Mouse (Mus musculus): ENCODE results near the gene Gm6793. TPM values are rescaled to one million over a fixed set of nuclear protein-coding genes. Genes with fewer than 3 reads are reported as not detected.

Gm6793 gene
- polyA plus RNA-seq, 1 experiment from 2014 or later = 1.2 TPM

DNA sequence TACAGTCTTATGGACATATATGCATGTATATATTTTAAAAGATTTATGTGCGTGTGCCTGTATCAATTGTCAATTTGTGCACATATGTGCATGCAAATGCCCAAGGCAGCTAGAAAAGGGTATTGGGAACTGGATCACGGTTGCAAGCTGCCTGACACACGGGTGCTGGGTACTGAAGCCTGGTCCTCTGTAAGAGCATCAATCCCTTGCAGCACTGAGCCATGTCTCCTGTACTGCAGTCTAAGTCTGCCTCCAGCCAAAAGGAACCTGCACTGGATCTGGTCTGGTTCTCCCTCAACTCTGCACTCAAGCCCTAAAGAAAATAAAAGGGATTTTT, 22.2 kb downstream of the Gm6793 start:
- Histone ChIP-seq H3K9me3 (ENCODE audit: control insufficient read depth, low read length) (no peaks in the 10 kb centered on the region), H3K27ac (ENCODE audit: low read depth, low read length) (no peak overlapping the region), H3K4me1 (ENCODE audit: control insufficient read depth, insufficient read depth, low read length) (peaks cover 12% of the 10 kb centered on the region; the same call in 1 of the 2 replicates), H3K27me3 (ENCODE audit: control insufficient read depth, insufficient read depth, low read length) (no peaks in the 10 kb centered on the region), H3K9ac (ENCODE audit: low read depth, low read length) (no peak overlapping the region), H3K36me3 (ENCODE audit: control insufficient read depth, insufficient read depth, low read length) (peaks cover 53% of the 10 kb centered on the region), H3K4me3 (ENCODE audit: low read length) (no peak overlapping the region), H3K4me2 (replicated peaks; ENCODE audit: low read depth, low read length) (0 out of 2 replicates have a peak overlapping the region, but pooled peaks have one; percentile 66)
- 63% methylated on average over 3 of the region's 3 CpGs for WGBS
- no peak for ATAC-seq (ENCODE audit: low FRiP score, low TSS enrichment)

DNA sequence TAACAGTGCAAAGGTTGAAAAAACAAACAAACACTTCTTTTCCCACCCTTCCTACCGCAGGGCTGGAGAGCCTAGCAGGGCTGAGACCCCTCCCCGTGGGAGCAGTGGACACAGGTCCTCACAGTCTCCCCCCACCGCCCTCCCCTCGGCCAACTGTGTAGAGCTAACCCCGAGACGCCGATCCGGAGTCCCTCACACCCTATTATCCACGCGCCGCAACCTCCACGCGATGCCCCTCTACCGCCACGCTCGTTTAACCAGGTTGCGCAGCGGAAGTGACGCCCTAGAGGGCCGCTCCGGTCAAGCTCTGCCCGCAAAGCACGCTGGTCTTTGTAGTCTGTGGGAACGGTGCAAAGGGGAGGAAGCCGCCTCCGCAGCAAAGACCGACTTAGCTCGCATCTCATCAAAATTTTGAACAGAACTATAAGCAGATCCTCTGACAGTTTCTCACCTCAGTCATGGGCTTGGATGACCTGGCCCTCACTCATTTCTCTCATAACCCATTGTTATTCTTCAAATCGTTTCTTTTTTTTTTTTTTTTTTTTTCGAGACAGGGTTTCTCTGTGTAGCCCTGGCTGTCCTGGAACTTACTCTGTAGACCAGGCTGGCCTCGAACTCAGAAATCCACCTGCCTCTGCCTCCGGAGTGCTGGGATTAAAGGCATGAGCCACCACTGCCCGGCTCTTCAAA, 22.7 kb downstream of the Gm6793 start, which contains the start of gene Adat1:
Gene Adat1 (minus strand): TSS at position 290 of the 690 bp plus-strand sequence.
- Histone ChIP-seq H3K9ac (ENCODE audit: low read depth, low read length) (peak within 1 kb of the TSS; percentile 78), H3K27ac (ENCODE audit: low read depth, low read length) (no peak within 1 kb of the TSS), H3K4me1 (ENCODE audit: control insufficient read depth, insufficient read depth, low read length) (peaks cover 12% of the 10 kb centered on the region; the same call in 1 of the 2 replicates), H3K4me3 (ENCODE audit: low read length) (peak within 1 kb of the TSS; percentile 85), H3K27me3 (ENCODE audit: control insufficient read depth, insufficient read depth, low read length) (no peaks in the 10 kb centered on the region), H3K4me2 (replicated peaks; ENCODE audit: low read depth, low read length) (peak within 1 kb of the TSS; percentile 66), H3K36me3 (ENCODE audit: control insufficient read depth, insufficient read depth, low read length) (peaks cover 53% of the 10 kb centered on the region), H3K9me3 (ENCODE audit: control insufficient read depth, low read length) (no peaks in the 10 kb centered on the region)
- ATAC-seq (ENCODE audit: low FRiP score, low TSS enrichment) = peak; percentile 95
- 5% methylated on average over 33 of the region's 33 CpGs for WGBS

DNA sequence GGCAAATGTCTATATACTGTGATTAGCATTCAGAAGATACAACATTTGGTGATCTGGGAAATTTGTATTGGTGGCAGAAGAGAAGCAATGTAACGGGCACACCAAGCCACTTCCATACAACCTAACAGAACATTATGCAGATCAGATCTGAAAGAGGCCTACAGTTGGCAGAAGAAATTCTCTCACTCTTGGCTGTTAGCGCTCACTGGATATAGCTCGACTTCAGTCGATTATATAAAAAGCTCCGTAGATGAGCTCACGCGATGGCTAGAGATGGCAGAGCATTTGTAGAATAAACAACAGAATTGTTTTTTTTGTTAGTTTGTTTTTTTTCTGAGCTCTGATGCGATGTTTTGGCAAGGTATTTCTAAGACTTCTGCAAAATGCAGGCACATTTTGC, 23.6 kb downstream of the Gm6793 start:
- H3K9me3 ChIP-seq (ENCODE audit: control insufficient read depth, low read length) = no peaks in the 10 kb centered on the region
- H3K9ac ChIP-seq (ENCODE audit: low read depth, low read length) = peak overlapping the region; percentile 78
- no peaks in the 10 kb centered on the region for H3K27me3 ChIP-seq (ENCODE audit: control insufficient read depth, insufficient read depth, low read length)
- H3K4me3 ChIP-seq (ENCODE audit: low read length) = peak overlapping the region; percentile 85
- peaks cover 12% of the 10 kb centered on the region; the same call in 1 of the 2 replicates for H3K4me1 ChIP-seq (ENCODE audit: control insufficient read depth, insufficient read depth, low read length)
- 68% methylated on average over 8 of the region's 8 CpGs for WGBS
- peaks cover 51% of the 10 kb centered on the region for H3K36me3 ChIP-seq (ENCODE audit: control insufficient read depth, insufficient read depth, low read length)
- H3K27ac ChIP-seq (ENCODE audit: low read depth, low read length) = no peak overlapping the region
- ATAC-seq (ENCODE audit: low FRiP score, low TSS enrichment) = no peak
- H3K4me2 ChIP-seq (replicated peaks; ENCODE audit: low read depth, low read length) = peak overlapping the region; percentile 66

DNA sequence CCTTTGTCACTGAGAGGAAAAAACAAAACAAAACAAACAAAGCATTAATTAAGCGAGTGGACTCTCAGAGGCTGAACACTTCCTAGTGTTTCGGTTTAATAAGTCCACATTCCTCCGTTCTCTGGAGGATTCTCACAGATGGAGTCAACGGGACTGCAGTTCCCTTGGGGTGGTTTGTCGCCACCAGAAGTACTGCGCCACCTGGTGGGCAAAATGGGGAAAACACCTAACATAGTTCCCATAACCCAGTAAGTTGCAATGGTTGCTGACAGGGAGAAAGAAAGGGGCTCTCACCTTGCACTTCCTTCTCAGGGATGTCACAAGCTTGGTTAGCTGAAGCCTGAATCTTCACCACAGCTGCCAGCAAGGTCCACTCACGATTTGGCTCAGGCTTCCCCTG, 24.9 kb downstream of the Gm6793 start:
- H3K27me3 ChIP-seq (ENCODE audit: control insufficient read depth, insufficient read depth, low read length) = no peaks in the 10 kb centered on the region
- no peak overlapping the region for H3K9ac ChIP-seq (ENCODE audit: low read depth, low read length)
- no peak overlapping the region for H3K4me3 ChIP-seq (ENCODE audit: low read length)
- no peaks in the 10 kb centered on the region for H3K9me3 ChIP-seq (ENCODE audit: control insufficient read depth, low read length)
- no peak for ATAC-seq (ENCODE audit: low FRiP score, low TSS enrichment)
- H3K27ac ChIP-seq (ENCODE audit: low read depth, low read length) = no peak overlapping the region
- peaks cover 12% of the 10 kb centered on the region; the same call in 1 of the 2 replicates for H3K4me1 ChIP-seq (ENCODE audit: control insufficient read depth, insufficient read depth, low read length)
- 16% methylated on average over 7 of the region's 7 CpGs for WGBS
- no peak overlapping the region for H3K4me2 ChIP-seq (replicated peaks; ENCODE audit: low read depth, low read length)
- H3K36me3 ChIP-seq (ENCODE audit: control insufficient read depth, insufficient read depth, low read length) = peaks cover 46% of the 10 kb centered on the region

DNA sequence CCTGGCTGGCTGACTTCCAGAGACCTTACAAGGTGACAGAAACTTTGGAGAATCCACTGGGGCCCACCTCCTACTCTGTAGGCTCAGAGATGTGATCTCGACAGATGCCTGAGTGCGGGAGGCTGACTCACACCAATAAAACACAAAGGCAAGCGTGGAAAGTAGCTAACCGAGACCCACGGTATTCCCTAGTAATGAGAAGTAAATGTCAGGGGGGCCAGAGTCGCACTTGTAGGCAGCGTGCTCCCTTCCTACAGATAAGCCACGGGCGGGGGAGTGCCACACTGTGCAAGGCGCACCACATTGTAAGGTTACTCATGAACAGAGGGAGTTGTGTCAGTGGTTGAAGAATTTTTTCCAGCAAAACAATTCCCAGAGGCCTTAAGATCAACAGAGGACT, 30.3 kb downstream of the Gm6793 start:
- WGBS = 62% methylated on average over 10 of the region's 10 CpGs
- peak overlapping the region; percentile 34; the same call in 1 of the 2 replicates for H3K27ac ChIP-seq (ENCODE audit: low read depth, low read length)
- H3K9ac ChIP-seq (ENCODE audit: low read depth, low read length) = no peak overlapping the region
- no peak overlapping the region for H3K4me2 ChIP-seq (replicated peaks; ENCODE audit: low read depth, low read length)
- H3K4me3 ChIP-seq (ENCODE audit: low read length) = no peak overlapping the region
- no peaks in the 10 kb centered on the region for H3K27me3 ChIP-seq (ENCODE audit: control insufficient read depth, insufficient read depth, low read length)
- H3K4me1 ChIP-seq (ENCODE audit: control insufficient read depth, insufficient read depth, low read length) = no peaks in the 10 kb centered on the region
- H3K9me3 ChIP-seq (ENCODE audit: control insufficient read depth, low read length) = no peaks in the 10 kb centered on the region
- ATAC-seq (ENCODE audit: low FRiP score, low TSS enrichment) = no peak
- H3K36me3 ChIP-seq (ENCODE audit: control insufficient read depth, insufficient read depth, low read length) = peaks cover 54% of the 10 kb centered on the region

DNA sequence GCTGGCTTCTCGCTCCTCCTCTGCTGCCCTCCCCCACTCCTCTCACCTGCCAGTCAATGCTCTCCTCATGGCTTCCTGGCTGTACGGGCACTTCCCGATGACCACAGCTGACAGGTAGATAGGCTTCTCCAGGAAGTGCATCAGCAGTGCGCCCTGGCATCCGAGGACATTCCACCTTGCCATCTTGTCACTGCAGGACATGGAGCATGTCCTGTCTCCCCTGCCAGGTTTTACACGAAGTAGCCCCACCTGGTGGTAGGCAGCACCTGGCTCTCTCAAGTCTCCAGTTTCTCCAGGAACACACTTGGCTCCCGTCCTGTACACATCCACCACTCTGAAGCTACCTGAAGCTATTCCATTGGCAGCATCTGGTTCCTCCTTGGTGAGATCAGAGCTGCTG, 32.7 kb downstream of the Gm6793 start:
- peaks cover 39% of the 10 kb centered on the region for H3K36me3 ChIP-seq (ENCODE audit: control insufficient read depth, insufficient read depth, low read length)
- no peaks in the 10 kb centered on the region for H3K9me3 ChIP-seq (ENCODE audit: control insufficient read depth, low read length)
- no peak overlapping the region for H3K27ac ChIP-seq (ENCODE audit: low read depth, low read length)
- no peaks in the 10 kb centered on the region for H3K27me3 ChIP-seq (ENCODE audit: control insufficient read depth, insufficient read depth, low read length)
- H3K9ac ChIP-seq (ENCODE audit: low read depth, low read length) = no peak overlapping the region
- no peak overlapping the region for H3K4me2 ChIP-seq (replicated peaks; ENCODE audit: low read depth, low read length)
- no peak overlapping the region for H3K4me3 ChIP-seq (ENCODE audit: low read length)
- no peak for ATAC-seq (ENCODE audit: low FRiP score, low TSS enrichment)
- WGBS = 77% methylated on average over 7 of the region's 7 CpGs
- no peaks in the 10 kb centered on the region for H3K4me1 ChIP-seq (ENCODE audit: control insufficient read depth, insufficient read depth, low read length)

DNA sequence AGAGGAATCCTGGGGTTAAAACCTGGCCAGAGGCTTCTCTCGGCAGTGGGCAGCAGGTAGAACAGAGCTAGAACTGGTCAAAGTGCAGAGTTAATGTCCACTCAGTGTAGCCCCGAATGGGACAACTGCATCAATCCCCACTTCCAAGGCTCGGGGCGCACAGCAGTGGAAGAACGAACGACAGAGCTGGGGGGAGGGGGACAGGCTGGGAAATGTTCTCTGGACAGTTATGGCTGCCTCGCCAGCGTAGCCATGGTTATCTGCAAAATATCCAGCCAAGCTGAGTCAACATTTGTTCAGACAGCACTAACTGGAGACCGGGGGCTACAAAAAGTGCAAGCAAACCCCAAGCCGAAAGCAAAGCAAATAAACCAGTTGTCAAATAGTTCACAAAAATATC, 36.7 kb downstream of the Gm6793 start:
- Histone ChIP-seq H3K9ac (ENCODE audit: low read depth, low read length) (no peak overlapping the region), H3K36me3 (ENCODE audit: control insufficient read depth, insufficient read depth, low read length) (peaks cover 40% of the 10 kb centered on the region), H3K27me3 (ENCODE audit: control insufficient read depth, insufficient read depth, low read length) (no peaks in the 10 kb centered on the region), H3K27ac (ENCODE audit: low read depth, low read length) (no peak overlapping the region), H3K9me3 (ENCODE audit: control insufficient read depth, low read length) (peaks cover 5% of the 10 kb centered on the region; the same call in 1 of the 2 replicates), H3K4me1 (ENCODE audit: control insufficient read depth, insufficient read depth, low read length) (no peaks in the 10 kb centered on the region), H3K4me2 (replicated peaks; ENCODE audit: low read depth, low read length) (no peak overlapping the region), H3K4me3 (ENCODE audit: low read length) (no peak overlapping the region)
- ATAC-seq (ENCODE audit: low FRiP score, low TSS enrichment) = no peak
- 81% methylated on average over 10 of the region's 10 CpGs for WGBS

DNA sequence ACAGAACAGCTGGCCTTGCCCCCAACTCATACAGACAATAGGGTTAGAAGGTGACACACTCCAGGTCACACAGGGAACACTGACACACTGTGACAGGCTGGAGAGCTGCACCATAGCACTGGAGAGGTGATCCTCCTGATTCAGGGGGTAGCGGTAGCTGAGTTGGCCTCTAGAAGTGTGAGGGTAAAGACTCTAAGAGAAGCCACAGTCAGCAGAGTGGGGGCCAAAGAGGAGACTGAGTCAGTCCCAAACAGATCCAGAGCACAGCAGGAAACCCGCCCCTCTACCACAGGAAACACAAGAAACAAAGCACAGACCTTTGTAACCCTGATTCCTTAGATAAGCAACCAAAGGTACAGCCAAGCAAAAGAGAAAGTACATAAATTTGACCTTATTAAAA, 38.5 kb downstream of the Gm6793 start:
- Histone ChIP-seq H3K36me3 (ENCODE audit: control insufficient read depth, insufficient read depth, low read length) (peaks cover 28% of the 10 kb centered on the region), H3K4me2 (replicated peaks; ENCODE audit: low read depth, low read length) (no peak overlapping the region), H3K27ac (ENCODE audit: low read depth, low read length) (no peak overlapping the region), H3K4me1 (ENCODE audit: control insufficient read depth, insufficient read depth, low read length) (no peaks in the 10 kb centered on the region), H3K9ac (ENCODE audit: low read depth, low read length) (no peak overlapping the region), H3K4me3 (ENCODE audit: low read length) (no peak overlapping the region), H3K27me3 (ENCODE audit: control insufficient read depth, insufficient read depth, low read length) (no peaks in the 10 kb centered on the region), H3K9me3 (ENCODE audit: control insufficient read depth, low read length) (peaks cover 5% of the 10 kb centered on the region; the same call in 1 of the 2 replicates)
- WGBS = 94% methylated on average over 2 of the region's 2 CpGs
- ATAC-seq (ENCODE audit: low FRiP score, low TSS enrichment) = no peak

DNA sequence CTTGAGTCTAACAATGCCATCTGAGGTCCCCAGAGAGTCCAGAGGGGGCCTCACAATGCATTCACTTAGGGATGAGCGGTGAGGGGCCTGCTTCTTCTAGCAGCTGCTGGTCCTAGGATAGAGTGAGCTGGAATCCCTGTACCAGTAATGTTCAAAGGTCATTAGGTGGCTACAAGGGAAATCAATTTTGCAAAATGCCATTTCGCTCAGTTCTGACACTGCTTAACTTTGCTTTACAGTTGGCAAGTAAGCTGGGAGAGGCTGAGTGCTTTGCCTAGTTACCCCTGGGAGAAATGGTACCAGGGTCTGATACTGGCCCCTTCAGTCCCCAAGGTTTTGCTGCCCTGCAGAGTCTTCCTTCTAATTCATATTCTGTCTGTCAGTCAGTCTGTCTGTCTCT, 39.1 kb downstream of the Gm6793 start:
- Histone ChIP-seq H3K9ac (ENCODE audit: low read depth, low read length) (no peak overlapping the region), H3K4me3 (ENCODE audit: low read length) (no peak overlapping the region), H3K4me1 (ENCODE audit: control insufficient read depth, insufficient read depth, low read length) (no peaks in the 10 kb centered on the region), H3K36me3 (ENCODE audit: control insufficient read depth, insufficient read depth, low read length) (peaks cover 24% of the 10 kb centered on the region), H3K4me2 (replicated peaks; ENCODE audit: low read depth, low read length) (no peak overlapping the region), H3K27me3 (ENCODE audit: control insufficient read depth, insufficient read depth, low read length) (no peaks in the 10 kb centered on the region), H3K27ac (ENCODE audit: low read depth, low read length) (no peak overlapping the region), H3K9me3 (ENCODE audit: control insufficient read depth, low read length) (peaks cover 5% of the 10 kb centered on the region; the same call in 1 of the 2 replicates)
- no peak for ATAC-seq (ENCODE audit: low FRiP score, low TSS enrichment)
- WGBS = 92% methylated on average over 2 of the region's 2 CpGs

All from kidney, embryonic 14.5 days (tissue).